Mouse (Mus musculus): Measurements from ENCODE around the gene Capzb.
A peak's percentile ranks its signal among the peaks of the same experiment; 100 is the strongest.

The Capzb gene

GRCm38 (mm10) chr4:139234261-139234660, 41.6 kb downstream of the Capzb start:
- DNase-seq (ENCODE audit: low spot score) = no peak

GRCm38 (mm10) chr4:139235556-139235955, 42.9 kb downstream of the Capzb start:
- no peak for DNase-seq (ENCODE audit: low spot score)

- no peak for DNase-seq (ENCODE audit: low spot score)
Observed at GRCm38 (mm10) chr4:139238612-139239011, 45.9 kb downstream of the Capzb start.

GRCm38 (mm10) chr4:139240334-139240733, 47.6 kb downstream of the Capzb start:
- no peak for DNase-seq (ENCODE audit: low spot score)

GRCm38 (mm10) chr4:139241678-139242606, 49.2 kb downstream of the Capzb start:
- no peak for DNase-seq (ENCODE audit: low spot score)

GRCm38 (mm10) chr4:139242607-139242955, 49.9 kb downstream of the Capzb start:
- no peak for DNase-seq (ENCODE audit: low spot score)

GRCm38 (mm10) chr4:139244176-139244575, 51.5 kb downstream of the Capzb start:
- no peak for DNase-seq (ENCODE audit: low spot score)

- no peak for DNase-seq (ENCODE audit: low spot score)
Observed at GRCm38 (mm10) chr4:139244766-139245165, 52.1 kb downstream of the Capzb start.

- DNase-seq (ENCODE audit: low spot score) = no peak
Observed at GRCm38 (mm10) chr4:139245534-139245933, 52.8 kb downstream of the Capzb start.

- DNase-seq (ENCODE audit: low spot score) = no peak
Observed at GRCm38 (mm10) chr4:139246130-139246877, 53.6 kb downstream of the Capzb start.

GRCm38 (mm10) chr4:139247966-139248365, 55.3 kb downstream of the Capzb start:
- no peak for DNase-seq (ENCODE audit: low spot score)

GRCm38 (mm10) chr4:139248736-139249135, 56.0 kb downstream of the Capzb start:
- DNase-seq (ENCODE audit: low spot score) = no peak

GRCm38 (mm10) chr4:139250043-139250442, 57.3 kb downstream of the Capzb start:
- peak; percentile 58 for DNase-seq (ENCODE audit: low spot score)

GRCm38 (mm10) chr4:139250886-139251285, 58.2 kb downstream of the Capzb start:
- no peak for DNase-seq (ENCODE audit: low spot score)

- DNase-seq (ENCODE audit: low spot score) = peak; percentile 83
Observed at GRCm38 (mm10) chr4:139252051-139252760, 59.5 kb downstream of the Capzb start.

- DNase-seq (ENCODE audit: low spot score) = no peak
Observed at GRCm38 (mm10) chr4:139253206-139253605, 60.5 kb downstream of the Capzb start.

GRCm38 (mm10) chr4:139256146-139256545, 63.4 kb downstream of the Capzb start:
- DNase-seq (ENCODE audit: low spot score) = no peak

- DNase-seq (ENCODE audit: low spot score) = no peak
Observed at GRCm38 (mm10) chr4:139256708-139257107, 64.0 kb downstream of the Capzb start.

- DNase-seq (ENCODE audit: low spot score) = no peak
Observed at GRCm38 (mm10) chr4:139258621-139259301, 66.1 kb downstream of the Capzb start.

GRCm38 (mm10) chr4:139259302-139259871, 66.7 kb downstream of the Capzb start:
- no peak for DNase-seq (ENCODE audit: low spot score)

GRCm38 (mm10) chr4:139262981-139263380, 70.3 kb downstream of the Capzb start:
- no peak for DNase-seq (ENCODE audit: low spot score)
